32 mouse cellular contexts compared by ENCODE assay signal in genomic region chr8:84668731-84669485, GRCm38 (mm10). TPM values are rescaled to one million over a fixed set of nuclear protein-coding genes. Genes with fewer than 3 reads are reported as not detected.
DNase-seq lines count a peak whose midpoint lies in the region; ATAC-seq lines count a peak whose summit lies in the region.
"Had no signal": no experiment of that assay in that cellular context is flagged by ENCODE, and none has a peak within 500 bp of the region (broad histone marks: within the 10 kb centered on the region; RNA-seq: fewer than 3 reads in every experiment).

No protein-coding gene starts in this region.

- no peaks in the 10 kb centered on the region for H3K27me3 ChIP-seq in kidney, embryonic 14.5 days (ENCODE audit: control insufficient read depth, insufficient read depth, low read length)
- no peaks in the 10 kb centered on the region for H3K27me3 ChIP-seq in liver, embryonic 13.5 days
- no peaks in the 10 kb centered on the region for H3K27me3 ChIP-seq in liver, embryonic 12.5 days (replicated peaks)
- H3K27me3 ChIP-seq in forebrain, embryonic 11.5 days (ENCODE audit: control insufficient read depth, insufficient read depth, low read length): no peaks in the 10 kb centered on the region
- H3K27me3 ChIP-seq: CH12.LX; embryonic facial prominence, embryonic 12.5 days; heart, embryonic 15.5 days; hindbrain, embryonic 13.5 days; limb, embryonic 12.5 days; lung, embryonic 15.5 days; neural tube, embryonic 13.5 days had no signal

- no peak for ATAC-seq in kidney, embryonic 14.5 days (ENCODE audit: low FRiP score, low TSS enrichment)
- no peak for ATAC-seq in liver, embryonic 13.5 days (ENCODE audit: low read depth)
- ATAC-seq in liver, embryonic 12.5 days: no peak
- ATAC-seq in forebrain, embryonic 11.5 days (replicated peaks; ENCODE audit: low FRiP score): no peak
- ATAC-seq: forebrain, embryonic 14.5 days; midbrain, embryonic 16.5 days had no signal

- H3K4me2 ChIP-seq in kidney, embryonic 14.5 days (replicated peaks; ENCODE audit: low read depth, low read length): no peak overlapping the region
- H3K4me2 ChIP-seq in liver, embryonic 13.5 days: no peak overlapping the region
- no peak overlapping the region for H3K4me2 ChIP-seq in liver, embryonic 12.5 days
- H3K4me2 ChIP-seq in forebrain, embryonic 11.5 days (ENCODE audit: low read depth, low read length, severe bottlenecking): no peak overlapping the region
- H3K4me2 ChIP-seq: embryonic facial prominence, embryonic 12.5 days; heart, embryonic 15.5 days; hindbrain, embryonic 13.5 days; limb, embryonic 12.5 days; lung, embryonic 15.5 days; neural tube, embryonic 13.5 days had no signal

- peak; percentile 23 for DNase-seq in kidney, adult 18-20 months
- no peak for DNase-seq in liver, embryonic 13.5 days
- DNase-seq in kidney, postnatal 14 days: peak; percentile 39
- no peak for DNase-seq in left cerebral cortex, adult 8-10 months (ENCODE audit: low spot score in 2 of 2)
- no peak for DNase-seq in forebrain, embryonic 11.5 days (ENCODE audit: low spot score)
- no peak for DNase-seq in thymus, postnatal 4 days
- DNase-seq: adrenal gland, adult 8-10 months; B cell, adult 2 months; cerebellum, adult 11-12 months; cerebellum, postnatal 10 days; gastrocnemius, adult 2 months; heart, postnatal 36 days; retina, postnatal 1 day; right cerebral cortex, postnatal 25 days; thymus, adult 18-20 months; thymus, postnatal 36 days had no signal

- no peaks in the 10 kb centered on the region for H3K9me3 ChIP-seq in kidney, embryonic 14.5 days (ENCODE audit: control insufficient read depth, low read length)
- no peaks in the 10 kb centered on the region for H3K9me3 ChIP-seq in liver, embryonic 13.5 days (replicated peaks)
- H3K9me3 ChIP-seq in liver, embryonic 12.5 days (replicated peaks): no peaks in the 10 kb centered on the region
- H3K9me3 ChIP-seq in forebrain, embryonic 11.5 days (ENCODE audit: control insufficient read depth, low read length): no peaks in the 10 kb centered on the region
- H3K9me3 ChIP-seq: embryonic facial prominence, embryonic 12.5 days; heart, embryonic 15.5 days; hindbrain, embryonic 13.5 days; limb, embryonic 12.5 days; lung, embryonic 15.5 days; midbrain, embryonic 10.5 days; neural tube, embryonic 13.5 days had no signal

- no peak overlapping the region for H3K27ac ChIP-seq in kidney, embryonic 14.5 days (ENCODE audit: low read depth, low read length)
- no peak overlapping the region for H3K27ac ChIP-seq in liver, embryonic 13.5 days
- H3K27ac ChIP-seq in liver, embryonic 12.5 days: no peak overlapping the region
- H3K27ac ChIP-seq in forebrain, embryonic 11.5 days (ENCODE audit: low read depth, low read length): no peak overlapping the region
- H3K27ac ChIP-seq: embryonic facial prominence, embryonic 12.5 days; gastrocnemius, adult 2 months; heart, embryonic 15.5 days; hindbrain, embryonic 13.5 days; limb, embryonic 12.5 days; liver, embryonic 14.5 days; lung, embryonic 15.5 days; macrophage; midbrain, embryonic 10.5 days; neural tube, embryonic 13.5 days had no signal

- H3K36me3 ChIP-seq in kidney, embryonic 14.5 days (ENCODE audit: control insufficient read depth, insufficient read depth, low read length): peaks cover 28% of the 10 kb centered on the region
- peaks cover 30% of the 10 kb centered on the region for H3K36me3 ChIP-seq in liver, embryonic 13.5 days
- peaks cover 44% of the 10 kb centered on the region for H3K36me3 ChIP-seq in liver, embryonic 12.5 days
- no peaks in the 10 kb centered on the region; the same call in 1 of the 2 replicates for H3K36me3 ChIP-seq in forebrain, embryonic 11.5 days (ENCODE audit: control insufficient read depth, insufficient read depth, low read length)

- no peak overlapping the region for H3K4me3 ChIP-seq in kidney, embryonic 14.5 days (ENCODE audit: low read length)
- no peak overlapping the region for H3K4me3 ChIP-seq in liver, embryonic 13.5 days (replicated peaks)
- no peak overlapping the region for H3K4me3 ChIP-seq in liver, embryonic 12.5 days
- H3K4me3 ChIP-seq in forebrain, embryonic 11.5 days (ENCODE audit: low read depth, low read length): no peak overlapping the region
- H3K4me3 ChIP-seq: embryonic facial prominence, embryonic 12.5 days; gastrocnemius, adult 2 months; heart, embryonic 15.5 days; hindbrain, embryonic 13.5 days; limb, embryonic 12.5 days; lung, embryonic 15.5 days; midbrain, embryonic 10.5 days; myocyte; neural tube, embryonic 13.5 days had no signal

- 0 out of 2 replicates have a peak, but pooled peaks cover 8% of the 10 kb centered on the region for H3K4me1 ChIP-seq in kidney, embryonic 14.5 days (ENCODE audit: control insufficient read depth, insufficient read depth, low read length)
- H3K4me1 ChIP-seq in liver, embryonic 13.5 days (replicated peaks): peaks cover 62% of the 10 kb centered on the region
- H3K4me1 ChIP-seq in liver, embryonic 12.5 days: peaks cover 51% of the 10 kb centered on the region
- no peaks in the 10 kb centered on the region; the same call in 1 of the 2 replicates for H3K4me1 ChIP-seq in forebrain, embryonic 11.5 days (replicated peaks; ENCODE audit: control insufficient read depth, insufficient read depth, low read length)

- WGBS in kidney, embryonic 14.5 days: 75% methylated on average over 6 of the region's 6 CpGs
- WGBS in liver, embryonic 13.5 days (ENCODE audit: insufficient replicate concordance): 42% methylated on average over 6 of the region's 6 CpGs
- 52% methylated on average over 6 of the region's 6 CpGs for WGBS in liver, embryonic 12.5 days (ENCODE audit: insufficient replicate concordance)
- 85% methylated on average over 6 of the region's 6 CpGs for WGBS in forebrain, embryonic 11.5 days

- no peak overlapping the region for H3K9ac ChIP-seq in kidney, embryonic 14.5 days (ENCODE audit: low read depth, low read length)
- 0 out of 2 replicates have a peak overlapping the region, but pooled peaks have one; percentile 11 for H3K9ac ChIP-seq in liver, embryonic 13.5 days
- H3K9ac ChIP-seq in liver, embryonic 12.5 days: no peak overlapping the region
- H3K9ac ChIP-seq in forebrain, embryonic 11.5 days (ENCODE audit: low read length): no peak overlapping the region
- H3K9ac ChIP-seq: embryonic facial prominence, embryonic 12.5 days; heart, embryonic 15.5 days; hindbrain, embryonic 13.5 days; limb, embryonic 12.5 days; liver, embryonic 14.5 days; lung, embryonic 15.5 days; neural tube, embryonic 13.5 days had no signal

RNA-seq across cellular contexts. Expression of gene Ier2, which starts 6.3 kb away (rescaled TPM):
- 81.9 and 88.9 TPM in 2 replicates for polyA plus RNA-seq in kidney, embryonic 14.5 days (2014; fragmentation: Nextera tagmentation; extraction: Ambion mirVana)
- polyA plus RNA-seq in liver, embryonic 13.5 days (2015; fragmentation: Nextera tagmentation; extraction: Ambion mirVana): 20.5 and 24.1 TPM in 2 replicates
- 36.4 and 37.4 TPM in 2 replicates for polyA plus RNA-seq in liver, embryonic 12.5 days (2016; fragmentation: Nextera tagmentation; extraction: Ambion mirVana)
- 10 to 100 TPM in 2 of 4 experiments, 1 to 10 TPM in 2; 5.9 to 15.8 (median 8.9) TPM for total RNA-seq in left cerebral cortex, adult 8-10 months (2022)
- 67.3 and 68.7 TPM in 2 replicates for polyA plus RNA-seq in forebrain, embryonic 11.5 days (2014; fragmentation: Nextera tagmentation; extraction: Ambion mirVana)

RNA-seq across cellular contexts. Expression of gene Trmt1, which starts 17.2 kb away (rescaled TPM):
- 65.4 and 82.3 TPM in 2 replicates for polyA plus RNA-seq in kidney, embryonic 14.5 days (2014; fragmentation: Nextera tagmentation; extraction: Ambion mirVana)
- polyA plus RNA-seq in liver, embryonic 13.5 days (2015; fragmentation: Nextera tagmentation; extraction: Ambion mirVana): 45.9 and 46.8 TPM in 2 replicates
- 57.3 and 62.0 TPM in 2 replicates for polyA plus RNA-seq in liver, embryonic 12.5 days (2016; fragmentation: Nextera tagmentation; extraction: Ambion mirVana)
- total RNA-seq in left cerebral cortex, adult 8-10 months (2022): 100 to 1,000 TPM; 101 to 105 (median 103) TPM
- 52.7 and 72.3 TPM in 2 replicates for polyA plus RNA-seq in forebrain, embryonic 11.5 days (2014; fragmentation: Nextera tagmentation; extraction: Ambion mirVana)

RNA-seq across cellular contexts. Expression of gene Nacc1, which starts 18.8 kb away (rescaled TPM):
- polyA plus RNA-seq in kidney, embryonic 14.5 days (2014; fragmentation: Nextera tagmentation; extraction: Ambion mirVana): 28.1 and 33.1 TPM in 2 replicates
- polyA plus RNA-seq in liver, embryonic 13.5 days (2015; fragmentation: Nextera tagmentation; extraction: Ambion mirVana): 6.9 and 7.6 TPM in 2 replicates
- polyA plus RNA-seq in liver, embryonic 12.5 days (2016; fragmentation: Nextera tagmentation; extraction: Ambion mirVana): 12.5 and 12.9 TPM in 2 replicates
- total RNA-seq in left cerebral cortex, adult 8-10 months (2022): 10 to 100 TPM; 88.5 to 97.6 (median 93.9) TPM
- polyA plus RNA-seq in forebrain, embryonic 11.5 days (2014; fragmentation: Nextera tagmentation; extraction: Ambion mirVana): 34.6 and 37.7 TPM in 2 replicates

RNA-seq across cellular contexts. Expression of gene Lyl1, which starts 32.3 kb away (rescaled TPM):
- polyA plus RNA-seq in kidney, embryonic 14.5 days (2014; fragmentation: Nextera tagmentation; extraction: Ambion mirVana): 6.3 and 8.9 TPM in 2 replicates
- 61.2 and 61.3 TPM in 2 replicates for polyA plus RNA-seq in liver, embryonic 13.5 days (2015; fragmentation: Nextera tagmentation; extraction: Ambion mirVana)
- polyA plus RNA-seq in liver, embryonic 12.5 days (2016; fragmentation: Nextera tagmentation; extraction: Ambion mirVana): 82.3 and 83.1 TPM in 2 replicates
- 1 to 10 TPM; 2.2 to 4.5 (median 3.4) TPM for total RNA-seq in left cerebral cortex, adult 8-10 months (2022)
- polyA plus RNA-seq in forebrain, embryonic 11.5 days (2014; fragmentation: Nextera tagmentation; extraction: Ambion mirVana): 5.0 and 5.7 TPM in 2 replicates
- polyA plus RNA-seq: myocyte had no signal

RNA-seq across cellular contexts. Expression of gene G430095P16Rik, which starts 53.9 kb away (rescaled TPM):
- 1.7 and 2.8 TPM in 2 replicates for polyA plus RNA-seq in kidney, embryonic 14.5 days (2014; fragmentation: Nextera tagmentation; extraction: Ambion mirVana)
- 9.6 and 10.0 TPM in 2 replicates for polyA plus RNA-seq in liver, embryonic 13.5 days (2015; fragmentation: Nextera tagmentation; extraction: Ambion mirVana)
- 11.0 and 12.0 TPM in 2 replicates for polyA plus RNA-seq in liver, embryonic 12.5 days (2016; fragmentation: Nextera tagmentation; extraction: Ambion mirVana)
- total RNA-seq in left cerebral cortex, adult 8-10 months (2022): under 1 TPM in 1 of 4 experiments, not detected in 3; 0.55 TPM
- 3.0 and 3.1 TPM in 2 replicates for polyA plus RNA-seq in forebrain, embryonic 11.5 days (2014; fragmentation: Nextera tagmentation; extraction: Ambion mirVana)
- total RNA-seq: layer of hippocampus, postnatal 25 days had no signal
- polyA plus RNA-seq: macrophage had no signal

Comparison
In these comparisons a context has a peak if more than half of its experiments do, and no peak if none do; other contexts are left out.
1. DNase-seq: peak in kidney, adult 18-20 months (single experiment) and kidney, postnatal 14 days (single experiment); none in liver, embryonic 13.5 days (single experiment), left cerebral cortex, adult 8-10 months (0 of 2), forebrain, embryonic 11.5 days (single experiment) and thymus, postnatal 4 days (single experiment).